Mouse (Mus musculus) ES-Bruce4 (cell line): ENCODE data around the gene Dab1. TPM values are rescaled to one million over a fixed set of nuclear protein-coding genes. Genes with fewer than 3 reads are reported as not detected.

ENCODE experiments used
- H3K27ac ChIP-seq: 2 replicates; pipeline ENCODE4 v1.5.1; 2012; ENCODE audit warnings: low read length, inconsistent platforms; ENCODE audit not compliant: insufficient read depth
- H3K27me3 ChIP-seq: 2 replicates; pipeline ENCODE4 v1.6.1; 2012; ENCODE audit warnings: mild to moderate bottlenecking, low read length, inconsistent platforms; ENCODE audit not compliant: control insufficient read depth, poor library complexity, insufficient read depth, severe bottlenecking
- H3K36me3 ChIP-seq: 2 replicates; pipeline ENCODE4 v1.6.1; 2012; ENCODE audit warnings: inconsistent platforms, mild to moderate bottlenecking, low read length, moderate library complexity; ENCODE audit not compliant: control insufficient read depth, poor library complexity, insufficient read depth, severe bottlenecking
- H3K4me1 ChIP-seq: one replicate; pipeline ENCODE4 v1.8.1; 2011; ENCODE audit warnings: low read length; ENCODE audit not compliant: control insufficient read depth, insufficient read depth
- H3K4me3 ChIP-seq: 2 replicates; pipeline ENCODE4 v1.5.1; 2011; ENCODE audit warnings: low read depth, mild to moderate bottlenecking, low read length
- H3K9ac ChIP-seq: 2 replicates; pipeline ENCODE4 v1.6.1; 2012; ENCODE audit warnings: low read depth, mild to moderate bottlenecking, inconsistent platforms; ENCODE audit not compliant: poor library complexity, severe bottlenecking
- H3K9me3 ChIP-seq: replicated peaks from 2 replicates; pipeline ENCODE4 v1.6.1; 2012; ENCODE audit warnings: mild to moderate bottlenecking, low read length, inconsistent platforms; ENCODE audit not compliant: control insufficient read depth, poor library complexity, insufficient read depth, severe bottlenecking
- CTCF ChIP-seq: IDR thresholded peaks from one replicate; pipeline ENCODE4 v1.8.1; 2011; ENCODE audit warnings: low read depth, low read length
- EP300 ChIP-seq: IDR thresholded peaks from 2 replicates; pipeline ENCODE4 v1.6.1; 2011; ENCODE audit warnings: low read depth, low read length; ENCODE audit not compliant: insufficient read depth
- POLR2A ChIP-seq: IDR thresholded peaks from one replicate; pipeline ENCODE4 v1.8.1; 2011; ENCODE audit warnings: low read length; ENCODE audit not compliant: insufficient read depth
- polyA plus RNA-seq: library from polyadenylated mRNA; stranded (reverse); fragments of >200 nt; gene quantifications from 2 replicates; pipeline ENCODE4 v1.2.4, GENCODE M21; 2011; ENCODE audit warnings: low read depth; ENCODE audit not compliant: missing spikeins, insufficient read depth, insufficient read length

Gene Dab1
- polyA plus RNA-seq, 1 experiment, result 4.8 TPM

DNA sequence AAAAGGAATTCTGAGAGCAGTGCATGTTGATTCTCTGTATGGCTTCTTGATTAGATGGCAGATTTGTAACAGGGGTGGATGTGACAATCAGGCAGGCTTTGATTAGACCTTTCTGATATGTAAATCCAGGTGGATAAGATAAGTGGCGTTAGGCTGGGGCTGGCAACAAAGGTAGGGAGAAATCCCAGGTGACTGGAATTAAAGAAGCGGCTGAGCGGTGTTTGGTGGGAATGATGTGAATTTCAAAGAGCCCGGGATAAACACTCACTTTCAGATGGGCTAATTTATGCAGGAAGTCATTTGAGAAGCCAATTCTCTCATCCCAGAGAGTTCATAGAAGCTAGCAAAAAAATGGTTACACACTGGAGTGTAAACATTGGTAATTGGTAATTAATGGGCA lies 598.2 kb downstream of the Dab1 start:
- Histone ChIP-seq H3K27me3 (no peaks in the 10 kb centered on the region), H3K36me3 (no peaks in the 10 kb centered on the region), H3K4me1 (no peaks in the 10 kb centered on the region), H3K27ac (no peak overlapping the region), H3K9ac (no peak overlapping the region), H3K9me3 (no peaks in the 10 kb centered on the region), H3K4me3 (no peak overlapping the region)
- TF ChIP-seq POLR2A, result no peak
- TF ChIP-seq CTCF, result no peak
- TF ChIP-seq EP300, result no peak

DNA sequence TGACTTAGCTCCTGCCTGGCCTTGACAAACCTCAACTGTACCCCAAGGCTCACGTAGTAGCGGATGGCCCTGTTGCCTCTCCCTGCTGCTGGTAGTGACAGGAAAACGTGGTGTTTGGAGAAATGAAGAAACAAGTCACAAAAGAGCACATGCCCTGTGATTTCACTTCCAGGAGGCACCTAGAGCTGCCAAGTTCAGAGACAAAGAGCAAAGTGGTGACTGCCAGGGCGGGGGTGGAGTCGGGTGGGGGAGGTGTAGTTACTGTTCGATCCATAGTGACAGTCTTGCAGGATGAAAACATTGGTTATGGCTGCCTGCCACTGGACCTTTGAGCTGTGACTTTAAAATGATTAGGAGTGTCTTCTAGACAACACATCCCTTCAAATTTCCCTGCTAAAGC lies 599.6 kb downstream of the Dab1 start:
- no peak for TF ChIP-seq EP300
- TF ChIP-seq CTCF, result no peak
- TF ChIP-seq POLR2A, result no peak
- Histone ChIP-seq H3K36me3 (no peaks in the 10 kb centered on the region), H3K4me3 (no peak overlapping the region), H3K27me3 (no peaks in the 10 kb centered on the region), H3K27ac (no peak overlapping the region), H3K9me3 (no peaks in the 10 kb centered on the region), H3K9ac (no peak overlapping the region), H3K4me1 (no peaks in the 10 kb centered on the region)

DNA sequence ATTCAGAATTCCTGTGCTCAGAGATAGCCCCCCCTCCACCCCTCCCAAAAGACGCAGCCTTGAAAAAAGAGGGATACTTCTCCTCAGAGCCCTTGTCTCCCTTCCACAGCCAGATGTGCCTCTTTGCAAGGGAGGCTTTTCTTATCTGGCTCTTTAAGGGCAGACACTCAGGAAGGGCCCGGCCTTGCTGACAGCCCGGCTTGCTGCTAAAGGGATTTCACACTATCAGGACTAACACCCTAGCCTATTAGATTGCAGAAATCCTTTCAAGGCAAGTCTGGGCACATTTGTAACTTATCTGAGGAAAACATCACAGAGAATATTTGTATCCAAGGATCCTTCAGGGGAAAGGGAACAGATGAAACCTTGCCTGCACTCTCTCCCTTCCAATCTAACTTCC lies 600.9 kb downstream of the Dab1 start:
- Histone ChIP-seq H3K4me1 (no peaks in the 10 kb centered on the region), H3K4me3 (no peak overlapping the region), H3K9ac (no peak overlapping the region), H3K27ac (no peak overlapping the region), H3K36me3 (no peaks in the 10 kb centered on the region), H3K27me3 (no peaks in the 10 kb centered on the region), H3K9me3 (no peaks in the 10 kb centered on the region)
- TF ChIP-seq POLR2A (no peak), CTCF (no peak), EP300 (no peak)

- Histone ChIP-seq H3K9me3 (no peaks in the 10 kb centered on the region), H3K9ac (no peak overlapping the region), H3K27ac (no peak overlapping the region), H3K27me3 (no peaks in the 10 kb centered on the region), H3K4me3 (no peak overlapping the region), H3K36me3 (no peaks in the 10 kb centered on the region), H3K4me1 (no peaks in the 10 kb centered on the region)
- no peak for TF ChIP-seq CTCF
- TF ChIP-seq POLR2A, result no peak
Observed at GRCm38 (mm10) chr4:104229296-104229695, 610.1 kb downstream of the Dab1 start.

- Histone ChIP-seq H3K27me3 (no peaks in the 10 kb centered on the region), H3K4me1 (no peaks in the 10 kb centered on the region), H3K36me3 (no peaks in the 10 kb centered on the region), H3K9me3 (no peaks in the 10 kb centered on the region), H3K9ac (no peak overlapping the region), H3K27ac (no peak overlapping the region), H3K4me3 (no peak overlapping the region)
- TF ChIP-seq CTCF, result no peak
Observed at GRCm38 (mm10) chr4:104246506-104246905, 627.3 kb downstream of the Dab1 start.

GRCm38 (mm10) chr4:104249462-104249861 lies 630.3 kb downstream of the Dab1 start:
- H3K4me3 ChIP-seq, result no peak overlapping the region
- H3K9me3 ChIP-seq, result no peaks in the 10 kb centered on the region
- no peaks in the 10 kb centered on the region for H3K36me3 ChIP-seq
- H3K4me1 ChIP-seq, result no peaks in the 10 kb centered on the region
- no peaks in the 10 kb centered on the region for H3K27me3 ChIP-seq
- TF ChIP-seq EP300, result no peak
- no peak for TF ChIP-seq POLR2A
- TF ChIP-seq CTCF, result no peak
- H3K9ac ChIP-seq, result no peak overlapping the region
- H3K27ac ChIP-seq, result no peak overlapping the region

- no peak for TF ChIP-seq POLR2A
- TF ChIP-seq EP300, result no peak
- no peak for TF ChIP-seq CTCF
Observed at GRCm38 (mm10) chr4:104257776-104258175, 638.6 kb downstream of the Dab1 start.

More at GRCm38 (mm10) chr4:104257776-104258175, 638.6 kb downstream of the Dab1 start:
- Histone ChIP-seq H3K27me3 (no peaks in the 10 kb centered on the region), H3K4me1 (no peaks in the 10 kb centered on the region), H3K9ac (no peak overlapping the region), H3K9me3 (no peaks in the 10 kb centered on the region; the same call in 1 of the 2 replicates), H3K36me3 (no peaks in the 10 kb centered on the region), H3K4me3 (no peak overlapping the region), H3K27ac (no peak overlapping the region)
